Mouse (Mus musculus): ENCODE measurements around the gene Fam241b.

- TF ChIP-seq GATA1 (IDR thresholded peaks at IDR 0.05; ENCODE audit: borderline replicate concordance, low read length), result no peak
- no peak for TF ChIP-seq CTCF (IDR thresholded peaks at IDR 0.05; ENCODE audit: low read depth, low read length)
- TF ChIP-seq POLR2AphosphoS5 (IDR thresholded peaks at IDR 0.05; ENCODE audit: insufficient replicate concordance, low read depth, low read length), result no peak
- no peak for TF ChIP-seq TAL1 (conservative IDR thresholded peaks at IDR 0.05; ENCODE audit: low read depth, low read length)
These were observed 29.3 kb upstream of the Fam241b start for GRCm38 (mm10) chr10:62172841-62173553.

Data from G1E (cell line).